Mouse (Mus musculus): ENCODE measurements around the gene Usb1.

DNA sequence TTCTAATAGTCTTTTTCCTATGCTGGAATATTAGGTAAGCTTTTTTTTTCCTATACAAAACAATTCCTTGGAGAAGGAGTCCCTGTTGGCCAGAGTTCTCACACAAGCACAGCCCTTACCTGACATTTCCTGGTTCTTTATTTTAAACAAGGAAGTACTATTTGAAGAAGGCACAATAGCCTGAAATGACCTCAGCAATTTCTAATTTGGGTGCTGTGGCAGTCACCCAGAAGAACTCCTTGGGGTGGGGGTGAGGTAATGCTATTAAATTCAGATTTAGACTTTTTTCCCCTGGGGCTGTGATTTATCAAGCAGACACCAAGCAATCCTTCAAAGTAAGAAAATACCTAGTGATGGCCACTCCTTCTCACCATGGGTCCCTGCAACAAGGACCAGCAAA lies 48.9 kb downstream of the Usb1 start:
- no peak for TF ChIP-seq CTCF (IDR thresholded peaks at IDR 0.05; ENCODE audit: low read depth, low read length)
- TF ChIP-seq POLR2A (IDR thresholded peaks at IDR 0.05; ENCODE audit: extremely low read depth, insufficient read depth, low read length), result no peak
